10 mouse cellular contexts compared by ENCODE assay signal in the genomic region with DNA sequence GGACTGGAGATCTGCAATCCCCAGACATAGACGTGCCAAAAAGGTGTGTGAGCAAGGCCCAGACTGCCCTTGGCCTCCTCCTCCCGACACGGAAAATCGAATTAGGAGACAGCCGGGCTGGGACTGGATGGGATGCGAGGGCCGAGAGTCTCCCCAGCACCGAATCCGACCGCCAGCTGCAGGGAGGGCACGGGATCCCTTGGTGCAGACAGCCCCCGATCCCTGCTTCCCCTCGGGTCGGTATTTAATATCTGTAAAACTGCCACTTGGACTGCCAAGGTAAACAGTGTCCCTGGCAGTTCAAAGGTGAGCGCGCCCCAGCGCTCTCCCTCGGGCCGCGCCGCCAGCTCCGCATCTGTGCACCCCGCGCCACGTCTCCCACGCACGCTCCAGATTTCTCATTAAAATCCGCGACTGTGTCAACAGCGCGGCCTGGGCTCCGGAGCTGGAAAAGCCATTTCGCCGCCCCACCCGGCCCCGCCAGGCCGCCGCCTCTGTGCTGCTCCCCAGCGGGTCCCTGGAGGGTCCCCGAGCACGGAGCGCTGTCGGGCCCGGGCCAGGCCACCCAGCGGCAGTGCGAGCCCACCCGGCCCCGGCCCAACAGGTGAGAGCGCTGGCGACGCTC. TPM values are rescaled to one million over a fixed set of nuclear protein-coding genes. Genes with fewer than 3 reads are reported as not detected.
DNase-seq lines count a peak whose midpoint lies in the region; ATAC-seq and TF ChIP-seq lines count a peak whose summit lies in the region.
"Had no signal": no experiment of that assay in that cellular context is flagged by ENCODE, and none has a peak within 500 bp of the region (broad histone marks: within the 10 kb centered on the region; RNA-seq: fewer than 3 reads in every experiment).

No protein-coding gene starts in this region.

- under 1% methylated on average over 51 of the region's 51 CpGs for WGBS in heart, embryonic 10.5 days
- WGBS in hindbrain, embryonic 13.5 days: 1% methylated on average over 49 of the region's 51 CpGs
- WGBS in liver, embryonic 16.5 days (ENCODE audit: insufficient replicate concordance): 2% methylated on average over 51 of the region's 51 CpGs

- peaks cover 86% of the 10 kb centered on the region for H3K27me3 ChIP-seq in heart, embryonic 10.5 days (ENCODE audit: insufficient read depth, poor library complexity, severe bottlenecking)
- peaks cover 77% of the 10 kb centered on the region for H3K27me3 ChIP-seq in hindbrain, embryonic 13.5 days
- H3K27me3 ChIP-seq in liver, embryonic 16.5 days (ENCODE audit: control insufficient read depth, insufficient read depth, low read depth, low read length): peaks cover 40% of the 10 kb centered on the region

- no peak for DNase-seq in heart, embryonic 10.5 days (ENCODE audit: low spot score)
- DNase-seq in heart, postnatal 4 days: no peak
- no peak for DNase-seq in ES-E14 (ENCODE audit: low read depth, low spot score)
- no peak for DNase-seq in adrenal gland, adult 2 months
- no peak for DNase-seq in spleen, postnatal 14 days (ENCODE audit: low spot score in 2 of 2)

- H3K36me3 ChIP-seq in heart, embryonic 10.5 days: no peaks in the 10 kb centered on the region
- no peaks in the 10 kb centered on the region for H3K36me3 ChIP-seq in ES-E14 (ENCODE audit: control insufficient read depth, insufficient read depth, low read length, poor library complexity, severe bottlenecking)
- no peaks in the 10 kb centered on the region for H3K36me3 ChIP-seq in hindbrain, embryonic 13.5 days
- H3K36me3 ChIP-seq in liver, embryonic 16.5 days (ENCODE audit: control insufficient read depth, insufficient read depth): no peaks in the 10 kb centered on the region

- H3K9ac ChIP-seq in ES-E14 (ENCODE audit: insufficient read depth, low read depth, low read length, poor library complexity, severe bottlenecking): peak overlapping the region; percentile 35; the same call in 1 of the 2 replicates
- peak overlapping the region; percentile 70 for H3K9ac ChIP-seq in hindbrain, embryonic 13.5 days
- H3K9ac ChIP-seq in liver, embryonic 16.5 days (ENCODE audit: low read depth, low read length): no peak overlapping the region

- in situ Hi-C loops in ES-E14 (cut with MboI; ENCODE audit: low sequenced_read_pairs in 2 of 2, unreplicated experiment in 2 of 2): no loop called here

- peak; percentile 74 for ATAC-seq in hindbrain, embryonic 13.5 days (ENCODE audit: low FRiP score)
- ATAC-seq in liver, embryonic 16.5 days (ENCODE audit: low read depth): peak; percentile 58
- no peak for ATAC-seq in erythroblast, adult 5-6 weeks (replicated peaks; ENCODE audit: low FRiP score, poor library complexity, severe bottlenecking)

- 0 out of 2 replicates have a peak overlapping the region, but pooled peaks have one; percentile 30 for H3K27ac ChIP-seq in heart, embryonic 10.5 days
- no peak overlapping the region for H3K27ac ChIP-seq in ES-E14 (ENCODE audit: insufficient read depth, low read depth, low read length, poor library complexity, severe bottlenecking)
- no peak overlapping the region for H3K27ac ChIP-seq in hindbrain, embryonic 13.5 days
- H3K27ac ChIP-seq in liver, embryonic 16.5 days (ENCODE audit: low read length): no peak overlapping the region

- H3K4me3 ChIP-seq in heart, embryonic 10.5 days: peak overlapping the region; percentile 60
- peak overlapping the region; percentile 49 to 59 for H3K4me3 ChIP-seq in ES-E14 (ENCODE audit: insufficient read depth in 1 of 2, low read depth in 1 of 2, low read length in 2 of 2, poor library complexity in 1 of 2, severe bottlenecking in 1 of 2)
- peak overlapping the region; percentile 49 for H3K4me3 ChIP-seq in hindbrain, embryonic 13.5 days
- H3K4me3 ChIP-seq in liver, embryonic 16.5 days (ENCODE audit: low read depth, low read length): peak overlapping the region; percentile 33

- peak overlapping the region; percentile 80 for H3K4me2 ChIP-seq in hindbrain, embryonic 13.5 days
- H3K4me2 ChIP-seq in liver, embryonic 16.5 days (ENCODE audit: low read depth, low read length): peak overlapping the region; percentile 39

- H3K9me3 ChIP-seq in heart, embryonic 10.5 days: no peaks in the 10 kb centered on the region
- no peaks in the 10 kb centered on the region for H3K9me3 ChIP-seq in ES-E14 (ENCODE audit: control insufficient read depth, insufficient read depth, low read depth, low read length)
- H3K9me3 ChIP-seq in hindbrain, embryonic 13.5 days: peaks cover under 1% of the 10 kb centered on the region; the same call in 1 of the 2 replicates
- H3K9me3 ChIP-seq in liver, embryonic 16.5 days (replicated peaks; ENCODE audit: control insufficient read depth, low read length): no peaks in the 10 kb centered on the region

- H3K4me1 ChIP-seq in heart, embryonic 10.5 days: peaks cover 10% of the 10 kb centered on the region
- H3K4me1 ChIP-seq in ES-E14 (ENCODE audit: control insufficient read depth in 2 of 2, insufficient read depth in 2 of 2, low read length in 2 of 2, poor library complexity in 1 of 2): no peaks in the 10 kb centered on the region
- H3K4me1 ChIP-seq in hindbrain, embryonic 13.5 days (replicated peaks): peaks cover 15% of the 10 kb centered on the region
- no peaks in the 10 kb centered on the region for H3K4me1 ChIP-seq in liver, embryonic 16.5 days (ENCODE audit: control insufficient read depth, low read depth, low read length)

TF ChIP-seq in ES-E14, 5 proteins besides CTCF, POLR2A, EP300 and RAD21:
- TF ChIP-seq CHD2 (IDR thresholded peaks at IDR 0.05; ENCODE audit: low read depth, low read length): no peak
- no peak for TF ChIP-seq MAFK (IDR thresholded peaks at IDR 0.05; ENCODE audit: insufficient read depth, low read depth, low read length)
- no peak for TF ChIP-seq ZNF384 (IDR thresholded peaks at IDR 0.05; ENCODE audit: low read depth, low read length)
- no peak for TF ChIP-seq HCFC1 (IDR thresholded peaks at IDR 0.05; ENCODE audit: borderline replicate concordance, insufficient read depth, low read length)

RNA-seq across cellular contexts. Expression of a gene that starts 21.7 kb away (rescaled TPM):
- polyA plus RNA-seq in heart, embryonic 10.5 days (2016; fragmentation: Nextera tagmentation; extraction: Ambion mirVana): not detected in 2 replicates
- total RNA-seq in heart, postnatal 4 days (2021): not detected
- not detected in 2 replicates for total RNA-seq in ES-E14 (2012; rRNA removed)
- polyA plus RNA-seq in hindbrain, embryonic 13.5 days (2015; fragmentation: Nextera tagmentation; extraction: Ambion mirVana): not detected in 2 replicates
- not detected in 2 replicates for polyA plus RNA-seq in liver, embryonic 16.5 days (2015; fragmentation: Nextera tagmentation; extraction: Ambion mirVana)
- total RNA-seq in erythroblast, adult 5-6 weeks (2015; ENCODE audit: low replicate concordance): not detected in 2 replicates
- total RNA-seq in erythroblast, adult 5-6 weeks (2017; ENCODE audit: low replicate concordance): not detected in 2 replicates
- not detected for total RNA-seq in adrenal gland, adult 2 months (2021)
- not detected in 2 replicates for polyA plus RNA-seq in adrenal gland, adult 2 months (2012; rRNA removed)
- polyA plus RNA-seq: C2C12; cortical plate, adult 2 months had no signal
